8 mouse cellular contexts compared by ENCODE assay signal in genomic region chrX:74368209-74368909, GRCm38 (mm10). TPM values are rescaled to one million over a fixed set of nuclear protein-coding genes. Genes with fewer than 3 reads are reported as not detected.
DNase-seq lines count a peak whose midpoint lies in the region; ATAC-seq and TF ChIP-seq lines count a peak whose summit lies in the region.

No protein-coding gene starts in this region.

- peak overlapping the region; percentile 65 for H3K4me2 ChIP-seq in CH12.LX (ENCODE audit: insufficient read depth, low read depth, poor library complexity, severe bottlenecking)
- H3K4me2 ChIP-seq in forebrain, embryonic 13.5 days = peak overlapping the region; percentile 72
- peak overlapping the region; percentile 59 for H3K4me2 ChIP-seq in lung, embryonic 14.5 days
- H3K4me2 ChIP-seq in neural tube, embryonic 15.5 days = peak overlapping the region; percentile 63

- TF ChIP-seq CTCF in CH12.LX (conservative IDR thresholded peaks at IDR 0.05 in 1 of 2, IDR thresholded peaks at IDR 0.05 in 1 of 2; ENCODE audit: low read depth in 2 of 2, low read length in 2 of 2) = no peak
- TF ChIP-seq CTCF in lung, embryonic 14.5 days (IDR thresholded peaks at IDR 0.05; ENCODE audit: low read depth) = peak; percentile 47
- TF ChIP-seq CTCF in thymus, adult 2 months (IDR thresholded peaks at IDR 0.05; ENCODE audit: borderline replicate concordance, control insufficient read depth, extremely low read depth, insufficient read depth, low read length, poor library complexity) = no peak

- H3K36me3 ChIP-seq in CH12.LX (replicated peaks in 1 of 2; ENCODE audit: control insufficient read depth in 1 of 2, insufficient read depth in 1 of 2, low read length in 1 of 2) = peaks cover 21 to 36% of the 10 kb centered on the region in 2 experiments
- H3K36me3 ChIP-seq in forebrain, embryonic 13.5 days (ENCODE audit: poor library complexity, severe bottlenecking) = peaks cover 15% of the 10 kb centered on the region; the same call in 1 of the 2 replicates
- no peaks in the 10 kb centered on the region for H3K36me3 ChIP-seq in lung, embryonic 14.5 days (ENCODE audit: insufficient read depth)
- no peaks in the 10 kb centered on the region for H3K36me3 ChIP-seq in neural tube, embryonic 15.5 days
- H3K36me3 ChIP-seq in thymus, adult 2 months (ENCODE audit: control insufficient read depth, insufficient read depth, low read length) = 0 out of 2 replicates have a peak, but pooled peaks cover 4% of the 10 kb centered on the region

- peak; percentile 68 for TF ChIP-seq POLR2A in CH12.LX (IDR thresholded peaks at IDR 0.05; ENCODE audit: low read depth, low read length)
- TF ChIP-seq POLR2A in thymus, adult 2 months (IDR thresholded peaks at IDR 0.05; ENCODE audit: control insufficient read depth, extremely low read depth, insufficient read depth, low read length, poor library complexity) = no peak

- no peaks in the 10 kb centered on the region for H3K27me3 ChIP-seq in CH12.LX (replicated peaks)
- no peaks in the 10 kb centered on the region for H3K27me3 ChIP-seq in forebrain, embryonic 13.5 days
- no peaks in the 10 kb centered on the region for H3K27me3 ChIP-seq in lung, embryonic 14.5 days (ENCODE audit: insufficient read depth, low read length)
- no peaks in the 10 kb centered on the region for H3K27me3 ChIP-seq in neural tube, embryonic 15.5 days (replicated peaks)
- H3K27me3 ChIP-seq in thymus, adult 2 months (ENCODE audit: control insufficient read depth, insufficient read depth, low read length) = no peaks in the 10 kb centered on the region

- peak overlapping the region; percentile 83 for H3K9ac ChIP-seq in CH12.LX (ENCODE audit: insufficient read depth, low read depth)
- H3K9ac ChIP-seq in forebrain, embryonic 13.5 days = peak overlapping the region; percentile 77
- peak overlapping the region; percentile 77 for H3K9ac ChIP-seq in lung, embryonic 14.5 days
- H3K9ac ChIP-seq in neural tube, embryonic 15.5 days (replicated peaks) = peak overlapping the region; percentile 80

- H3K9me3 ChIP-seq in CH12.LX (replicated peaks; ENCODE audit: low read length) = no peaks in the 10 kb centered on the region
- H3K9me3 ChIP-seq in forebrain, embryonic 13.5 days (replicated peaks) = no peaks in the 10 kb centered on the region
- no peaks in the 10 kb centered on the region for H3K9me3 ChIP-seq in lung, embryonic 14.5 days (ENCODE audit: low read depth, low read length)
- no peaks in the 10 kb centered on the region for H3K9me3 ChIP-seq in neural tube, embryonic 15.5 days (replicated peaks)

- peak; percentile 80 for ATAC-seq in forebrain, embryonic 13.5 days
- ATAC-seq in lung, embryonic 14.5 days (ENCODE audit: insufficient read depth) = peak; percentile 81
- peak; percentile 86 for ATAC-seq in neural tube, embryonic 15.5 days (ENCODE audit: low FRiP score)

- in situ Hi-C loops in CH12.LX (cut with MboI; ENCODE audit: low pct_ligation_motif_present, low pct_unique_long_range_greater_than_20kb, low sequenced_read_pairs) = no loop called here

- dilution Hi-C loops in CH12.LX (cut with MboI; ENCODE audit: extremely low pct_ligation_motif_present, extremely low pct_unique_long_range_greater_than_20kb, low sequenced_read_pairs) = no loop called here

- H3K4me3 ChIP-seq in CH12.LX (replicated peaks in 1 of 3; ENCODE audit: low read depth in 2 of 3, low read length in 2 of 3, poor library complexity in 1 of 3) = peak overlapping the region; percentile 67 to 88 (median 70)
- peak overlapping the region; percentile 56 for H3K4me3 ChIP-seq in forebrain, embryonic 13.5 days
- peak overlapping the region; percentile 57 for H3K4me3 ChIP-seq in lung, embryonic 14.5 days (ENCODE audit: low read depth, low read length)
- H3K4me3 ChIP-seq in neural tube, embryonic 15.5 days (replicated peaks) = peak overlapping the region; percentile 56
- peak overlapping the region; percentile 91 for H3K4me3 ChIP-seq in thymus, adult 2 months (ENCODE audit: control insufficient read depth, insufficient read depth, low read length)

- H3K79me2 ChIP-seq in CH12.LX (replicated peaks; ENCODE audit: control insufficient read depth, extremely low read depth, insufficient read depth, poor library complexity, severe bottlenecking) = peaks cover 9% of the 10 kb centered on the region

- DNase-seq in CH12.LX (ENCODE audit: extremely low read depth) = peak; percentile 48
- peak; percentile 24 for DNase-seq in c-Kit-positive CD71-negative TER-119-negative erythroid progenitor cells, embryonic 14.5 days (ENCODE audit: low read depth)
- peak; percentile 77 to 79 for DNase-seq in heart, postnatal 10 days
- DNase-seq in kidney, postnatal 4 days = peak; percentile 81 to 89
- DNase-seq in lung, embryonic 14.5 days = peak; percentile 82
- DNase-seq in thymus, adult 2 months = peak; percentile 52

- no peak for TF ChIP-seq EP300 in CH12.LX (IDR thresholded peaks at IDR 0.05; ENCODE audit: low read length)

- WGBS in forebrain, embryonic 13.5 days = 24% methylated on average over 34 of the region's 49 CpGs
- WGBS in lung, embryonic 14.5 days = 10% methylated on average over 36 of the region's 49 CpGs
- WGBS in neural tube, embryonic 15.5 days = 20% methylated on average over 38 of the region's 49 CpGs
- WGBS in thymus, adult 2 months = under 1% methylated on average over 47 of the region's 49 CpGs

- peaks cover 12 to 35% of the 10 kb centered on the region in 2 experiments; a peak in 3 of 4 replicates for H3K4me1 ChIP-seq in CH12.LX (ENCODE audit: control insufficient read depth in 1 of 2, insufficient read depth in 2 of 2)
- H3K4me1 ChIP-seq in forebrain, embryonic 13.5 days = peaks cover 19% of the 10 kb centered on the region
- H3K4me1 ChIP-seq in lung, embryonic 14.5 days (ENCODE audit: insufficient read depth) = no peaks in the 10 kb centered on the region
- peaks cover 19% of the 10 kb centered on the region for H3K4me1 ChIP-seq in neural tube, embryonic 15.5 days
- H3K4me1 ChIP-seq in thymus, adult 2 months (replicated peaks; ENCODE audit: control insufficient read depth, insufficient read depth, low read length) = peaks cover 14% of the 10 kb centered on the region

- intact Hi-C loops in heart, postnatal 10 days (cut with DNase I) = no loop called here

- no peak for TF ChIP-seq RAD21 in CH12.LX (IDR thresholded peaks at IDR 0.05; ENCODE audit: low read depth, low read length)

- peak overlapping the region; percentile 46; the same call in 1 of the 2 replicates for H3K27ac ChIP-seq in CH12.LX (ENCODE audit: insufficient read depth, low read depth)
- peak overlapping the region; percentile 54 for H3K27ac ChIP-seq in forebrain, embryonic 13.5 days
- H3K27ac ChIP-seq in lung, embryonic 14.5 days (ENCODE audit: low read depth) = peak overlapping the region; percentile 73
- H3K27ac ChIP-seq in neural tube, embryonic 15.5 days (replicated peaks) = peak overlapping the region; percentile 79
- H3K27ac ChIP-seq in thymus, adult 2 months (ENCODE audit: control insufficient read depth, insufficient read depth, low read length) = peak overlapping the region; percentile 17; the same call in 1 of the 2 replicates

RNA-seq across cellular contexts. Expression of gene Ubl4a, which starts 4.7 kb away (rescaled TPM):
- total RNA-seq in CH12.LX (2012; rRNA removed) (12.7 and 18.8 TPM in 2 replicates), CH12.LX (2014; rRNA removed) (17.6 and 19.3 TPM in 2 replicates)
- 39.2 and 39.3 TPM in 2 replicates for polyA plus RNA-seq in CH12.LX (2012; ENCODE audit: insufficient read length, low read depth)
- polyA plus RNA-seq in forebrain, embryonic 13.5 days (2015; fragmentation: Nextera tagmentation; extraction: Ambion mirVana) = 67.8 and 79.5 TPM in 2 replicates
- 10 to 100 TPM; 47.1 to 53.3 TPM for total RNA-seq in heart, postnatal 10 days (2021)
- polyA plus RNA-seq in lung, embryonic 14.5 days (2014; fragmentation: Nextera tagmentation; extraction: Ambion mirVana) = 88.8 and 90.6 TPM in 2 replicates
- 65.9 and 68.3 TPM in 2 replicates for polyA plus RNA-seq in neural tube, embryonic 15.5 days (2015; fragmentation: Nextera tagmentation; extraction: Ambion mirVana)
- 52.7 and 53.8 TPM in 2 replicates for polyA plus RNA-seq in thymus, adult 2 months (2012; rRNA removed)

RNA-seq across cellular contexts. Expression of gene Slc10a3, which starts 4.8 kb away (rescaled TPM):
- 7.4 and 11.6 TPM in 2 replicates for total RNA-seq in CH12.LX (2012; rRNA removed)
- total RNA-seq in CH12.LX (2014; rRNA removed) = 14.1 and 14.7 TPM in 2 replicates
- 11.2 and 12.0 TPM in 2 replicates for polyA plus RNA-seq in CH12.LX (2012; ENCODE audit: insufficient read length, low read depth)
- 6.6 and 7.8 TPM in 2 replicates for polyA plus RNA-seq in forebrain, embryonic 13.5 days (2015; fragmentation: Nextera tagmentation; extraction: Ambion mirVana)
- total RNA-seq in heart, postnatal 10 days (2021) = 1 to 10 TPM; 7.6 to 7.8 TPM
- polyA plus RNA-seq in lung, embryonic 14.5 days (2014; fragmentation: Nextera tagmentation; extraction: Ambion mirVana) = 22.9 and 23.2 TPM in 2 replicates
- polyA plus RNA-seq in neural tube, embryonic 15.5 days (2015; fragmentation: Nextera tagmentation; extraction: Ambion mirVana) = 8.9 and 9.5 TPM in 2 replicates
- 27.8 and 29.1 TPM in 2 replicates for polyA plus RNA-seq in thymus, adult 2 months (2012; rRNA removed)

RNA-seq across cellular contexts. Expression of gene Lage3, which starts 14.9 kb away (rescaled TPM):
- 57.9 and 68.6 TPM in 2 replicates for total RNA-seq in CH12.LX (2012; rRNA removed)
- total RNA-seq in CH12.LX (2014; rRNA removed) = 102 and 118 TPM in 2 replicates
- 56.8 and 67.4 TPM in 2 replicates for polyA plus RNA-seq in CH12.LX (2012; ENCODE audit: insufficient read length, low read depth)
- polyA plus RNA-seq in forebrain, embryonic 13.5 days (2015; fragmentation: Nextera tagmentation; extraction: Ambion mirVana) = 101 and 116 TPM in 2 replicates
- total RNA-seq in heart, postnatal 10 days (2021) = 10 to 100 TPM; 44.3 to 45.0 TPM
- 113 and 114 TPM in 2 replicates for polyA plus RNA-seq in lung, embryonic 14.5 days (2014; fragmentation: Nextera tagmentation; extraction: Ambion mirVana)
- 77.5 and 86.0 TPM in 2 replicates for polyA plus RNA-seq in neural tube, embryonic 15.5 days (2015; fragmentation: Nextera tagmentation; extraction: Ambion mirVana)
- polyA plus RNA-seq in thymus, adult 2 months (2012; rRNA removed) = 56.5 and 63.6 TPM in 2 replicates

RNA-seq across cellular contexts. Expression of gene Fam3a, which starts 24.7 kb away (rescaled TPM):
- total RNA-seq in CH12.LX (2012; rRNA removed) (8.7 and 12.5 TPM in 2 replicates), CH12.LX (2014; rRNA removed) (7.1 and 7.7 TPM in 2 replicates)
- 8.3 and 12.3 TPM in 2 replicates for polyA plus RNA-seq in CH12.LX (2012; ENCODE audit: insufficient read length, low read depth)
- polyA plus RNA-seq in forebrain, embryonic 13.5 days (2015; fragmentation: Nextera tagmentation; extraction: Ambion mirVana) = 31.6 and 34.5 TPM in 2 replicates
- total RNA-seq in heart, postnatal 10 days (2021) = 10 to 100 TPM; 20.7 to 22.7 TPM
- 34.2 and 37.1 TPM in 2 replicates for polyA plus RNA-seq in lung, embryonic 14.5 days (2014; fragmentation: Nextera tagmentation; extraction: Ambion mirVana)
- 36.6 TPM in 2 replicates for polyA plus RNA-seq in neural tube, embryonic 15.5 days (2015; fragmentation: Nextera tagmentation; extraction: Ambion mirVana)
- 45.1 and 46.0 TPM in 2 replicates for polyA plus RNA-seq in thymus, adult 2 months (2012; rRNA removed)

RNA-seq across cellular contexts. Expression of gene Ikbkg, which starts 24.7 kb away (rescaled TPM):
- 37.9 and 40.6 TPM in 2 replicates for total RNA-seq in CH12.LX (2012; rRNA removed)
- 25.0 and 26.4 TPM in 2 replicates for total RNA-seq in CH12.LX (2014; rRNA removed)
- polyA plus RNA-seq in CH12.LX (2012; ENCODE audit: insufficient read length, low read depth) = 20.5 and 28.3 TPM in 2 replicates
- polyA plus RNA-seq in forebrain, embryonic 13.5 days (2015; fragmentation: Nextera tagmentation; extraction: Ambion mirVana) = 18.3 and 20.6 TPM in 2 replicates
- total RNA-seq in heart, postnatal 10 days (2021) = 10 to 100 TPM; 45.7 to 48.4 TPM
- polyA plus RNA-seq in lung, embryonic 14.5 days (2014; fragmentation: Nextera tagmentation; extraction: Ambion mirVana) = 19.6 and 20.0 TPM in 2 replicates
- 14.1 and 15.8 TPM in 2 replicates for polyA plus RNA-seq in neural tube, embryonic 15.5 days (2015; fragmentation: Nextera tagmentation; extraction: Ambion mirVana)
- polyA plus RNA-seq in thymus, adult 2 months (2012; rRNA removed) = 20.4 and 22.5 TPM in 2 replicates

Comparison
In these comparisons a context has a peak if more than half of its experiments do, and no peak if none do; other contexts are left out.
1. Peak in every context shown above with its lines: DNase-seq, ATAC-seq, H3K4me3 ChIP-seq and H3K27ac ChIP-seq.
2. DNase-seq: peak in every context shown above with its lines; median percentile 85 in kidney, postnatal 4 days; 82 in lung, embryonic 14.5 days; 78 in heart, postnatal 10 days; 52 in thymus, adult 2 months; 48 in CH12.LX; 24 in c-Kit-positive CD71-negative TER-119-negative erythroid progenitor cells, embryonic 14.5 days.
3. H3K27ac ChIP-seq: peak in every context shown above with its lines; median percentile 79 in neural tube, embryonic 15.5 days; 73 in lung, embryonic 14.5 days; 54 in forebrain, embryonic 13.5 days; 46 in CH12.LX; 17 in thymus, adult 2 months.